In genomic region chr7:132299661-132300210, GRCm38 (mm10) we compare ENCODE assay signal across 23 mouse cellular contexts. TPM values are rescaled to one million over a fixed set of nuclear protein-coding genes. Genes with fewer than 3 reads are reported as not detected.
A peak's percentile ranks its signal among the peaks of the same experiment; 100 is the strongest.
DNase-seq lines count a peak whose midpoint lies in the region; ATAC-seq and TF ChIP-seq lines count a peak whose summit lies in the region.
"Had no signal": no experiment of that assay in that cellular context is flagged by ENCODE, and none has a peak within 500 bp of the region (broad histone marks: within the 10 kb centered on the region; RNA-seq: fewer than 3 reads in every experiment).

No protein-coding gene starts in this region.

- no peak overlapping the region for H3K4me3 ChIP-seq in lung, embryonic 14.5 days (ENCODE audit: low read depth, low read length)
- H3K4me3 ChIP-seq in intestine, postnatal 0 days (ENCODE audit: low read depth, low read length), result no peak overlapping the region
- no peak overlapping the region for H3K4me3 ChIP-seq in limb, embryonic 15.5 days
- H3K4me3 ChIP-seq: forebrain, embryonic 10.5 days; heart, embryonic 13.5 days; hindbrain, embryonic 15.5 days; left cerebral cortex, adult 2 months; liver, embryonic 13.5 days; megakaryocyte, embryonic 14.5 days had no signal

- no peak overlapping the region for H3K9ac ChIP-seq in lung, embryonic 14.5 days
- H3K9ac ChIP-seq in intestine, postnatal 0 days (ENCODE audit: low read depth, low read length), result no peak overlapping the region
- H3K9ac ChIP-seq in limb, embryonic 15.5 days, result no peak overlapping the region
- H3K9ac ChIP-seq: heart, embryonic 13.5 days; hindbrain, embryonic 15.5 days; liver, embryonic 13.5 days had no signal

- H3K4me1 ChIP-seq in lung, embryonic 14.5 days (ENCODE audit: insufficient read depth), result peaks cover 31% of the 10 kb centered on the region
- H3K4me1 ChIP-seq in intestine, postnatal 0 days (replicated peaks; ENCODE audit: control insufficient read depth, insufficient read depth, low read length), result peaks cover 18% of the 10 kb centered on the region; the same call in 1 of the 2 replicates
- H3K4me1 ChIP-seq in limb, embryonic 15.5 days, result peaks cover 29% of the 10 kb centered on the region

- 27% methylated on average over 5 of the region's 5 CpGs for WGBS in lung, embryonic 14.5 days
- WGBS in intestine, postnatal 0 days, result 20% methylated on average over 5 of the region's 5 CpGs
- 20% methylated on average over 5 of the region's 5 CpGs for WGBS in limb, embryonic 15.5 days

- TF ChIP-seq CTCF in lung, embryonic 14.5 days (IDR thresholded peaks at IDR 0.05; ENCODE audit: low read depth), result no peak
- TF ChIP-seq CTCF in intestine, postnatal 0 days (IDR thresholded peaks at IDR 0.05; ENCODE audit: low read depth), result no peak

- peak; percentile 59; the same call in 1 of the 2 replicates for ATAC-seq in lung, embryonic 14.5 days (ENCODE audit: insufficient read depth)
- peak; percentile 56; the same call in 1 of the 2 replicates for ATAC-seq in intestine, postnatal 0 days
- ATAC-seq in limb, embryonic 15.5 days (ENCODE audit: insufficient number of reproducible peaks, low FRiP score, low TSS enrichment, low read depth), result no peak
- ATAC-seq: lung, postnatal 0 days; Patski had no signal

- no peak overlapping the region for H3K4me2 ChIP-seq in lung, embryonic 14.5 days
- no peak overlapping the region for H3K4me2 ChIP-seq in intestine, postnatal 0 days (replicated peaks; ENCODE audit: low read depth)
- H3K4me2 ChIP-seq in limb, embryonic 15.5 days, result no peak overlapping the region
- H3K4me2 ChIP-seq: heart, embryonic 13.5 days; hindbrain, embryonic 15.5 days; liver, embryonic 13.5 days had no signal

- 0 out of 2 replicates have a peak overlapping the region, but pooled peaks have one; percentile 79 for H3K27ac ChIP-seq in lung, embryonic 14.5 days (ENCODE audit: low read depth)
- no peak overlapping the region for H3K27ac ChIP-seq in intestine, postnatal 0 days (ENCODE audit: low read depth, low read length)
- H3K27ac ChIP-seq in limb, embryonic 15.5 days, result peak overlapping the region; percentile 38
- H3K27ac ChIP-seq: forebrain, embryonic 10.5 days; heart, embryonic 13.5 days; hindbrain, embryonic 15.5 days; left cerebral cortex, adult 2 months; liver, embryonic 13.5 days had no signal

- peak; percentile 70 for DNase-seq in lung, embryonic 14.5 days
- no peak for DNase-seq in lung, postnatal 10 days
- peak; percentile 29 for DNase-seq in forelimb bud, embryonic 11.5 days (ENCODE audit: low read depth, low spot score)
- no peak for DNase-seq in spleen, adult 18-20 months
- no peak for DNase-seq in heart, adult 9 months (ENCODE audit: low spot score in 2 of 2)
- DNase-seq: adrenal gland, adult 8-10 months; cerebellum, adult 9-10 months; heart, adult 11 months; layer of hippocampus, adult 9-11 months; left cerebral cortex, postnatal 4 days; liver, embryonic 13.5 days; midbrain, embryonic 14.5 days; right cerebral cortex, postnatal 4 days; thymus, postnatal 14 days had no signal

- H3K9me3 ChIP-seq in lung, embryonic 14.5 days (ENCODE audit: low read depth, low read length), result no peaks in the 10 kb centered on the region
- H3K9me3 ChIP-seq in intestine, postnatal 0 days (ENCODE audit: control insufficient read depth), result no peaks in the 10 kb centered on the region
- H3K9me3 ChIP-seq in limb, embryonic 15.5 days, result no peaks in the 10 kb centered on the region
- H3K9me3 ChIP-seq: forebrain, embryonic 10.5 days; heart, embryonic 13.5 days; hindbrain, embryonic 15.5 days; liver, embryonic 13.5 days had no signal

- H3K27me3 ChIP-seq in lung, embryonic 14.5 days (ENCODE audit: insufficient read depth, low read length), result no peaks in the 10 kb centered on the region
- no peaks in the 10 kb centered on the region for H3K27me3 ChIP-seq in intestine, postnatal 0 days (replicated peaks; ENCODE audit: control insufficient read depth, insufficient read depth, low read length)
- H3K27me3 ChIP-seq in limb, embryonic 15.5 days, result no peaks in the 10 kb centered on the region
- H3K27me3 ChIP-seq: heart, embryonic 13.5 days; hindbrain, embryonic 15.5 days; liver, embryonic 13.5 days; Patski had no signal

- H3K36me3 ChIP-seq in lung, embryonic 14.5 days (ENCODE audit: insufficient read depth), result no peaks in the 10 kb centered on the region
- H3K36me3 ChIP-seq in intestine, postnatal 0 days (ENCODE audit: control insufficient read depth, insufficient read depth), result no peaks in the 10 kb centered on the region
- H3K36me3 ChIP-seq in limb, embryonic 15.5 days, result no peaks in the 10 kb centered on the region
- H3K36me3 ChIP-seq: forebrain, embryonic 10.5 days; heart, embryonic 13.5 days; hindbrain, embryonic 15.5 days; liver, embryonic 13.5 days had no signal

RNA-seq across cellular contexts. Expression of gene Chst15, which starts 17.3 kb away (rescaled TPM):
- polyA plus RNA-seq in lung, embryonic 14.5 days (2014; fragmentation: Nextera tagmentation; extraction: Ambion mirVana), result 17.1 and 18.3 TPM in 2 replicates
- polyA plus RNA-seq in intestine, postnatal 0 days (2015; fragmentation: Nextera tagmentation; extraction: Ambion mirVana), result 7.9 and 8.7 TPM in 2 replicates
- polyA plus RNA-seq in limb, embryonic 15.5 days (2015; fragmentation: Nextera tagmentation; extraction: Ambion mirVana), result 22.4 and 24.9 TPM in 2 replicates

Comparison
In these comparisons a context has a peak if more than half of its experiments do, and no peak if none do; other contexts are left out.
1. DNase-seq: peak in lung, embryonic 14.5 days (single experiment) and forelimb bud, embryonic 11.5 days (single experiment); none in lung, postnatal 10 days (single experiment), spleen, adult 18-20 months (0 of 2) and heart, adult 9 months (0 of 2).